Mouse (Mus musculus) CD4-positive helper T cell, adult 2 months (primary cell): Measurements from ENCODE around the gene Best2.
A peak's percentile ranks its signal among the peaks of the same experiment; 100 is the strongest.

Experiments used
- DNase-seq: peaks from one replicate; pipeline ENCODE4 v3.0.0-alpha.2; 2012; ENCODE audit warnings: low read depth, missing footprints, low spot score

The Best2 gene

DNA sequence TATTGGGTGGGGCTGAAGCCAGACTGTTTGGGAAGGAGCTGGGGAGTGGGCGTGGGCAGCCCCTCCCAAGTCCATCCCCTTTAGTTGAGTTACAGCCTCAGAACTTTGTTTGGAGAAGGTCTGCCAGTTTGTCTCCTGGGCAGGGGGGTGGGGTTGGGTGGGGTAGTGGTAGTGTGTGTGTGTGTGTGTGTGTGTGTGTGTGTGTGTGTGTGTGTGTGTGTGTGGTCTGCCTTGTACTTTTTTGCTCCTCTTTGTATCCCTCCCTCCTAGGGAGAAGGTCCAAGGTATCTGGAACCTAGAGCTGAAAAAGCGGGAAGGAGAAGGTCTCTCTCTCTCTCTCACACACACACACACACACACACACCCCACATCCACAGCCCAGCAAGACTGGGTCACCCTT, at the start of gene Best2:
Gene Best2, minus strand, starts transcription at position 101 of the 400 bp plus-strand sequence.
- DNase-seq: no peak

DNA sequence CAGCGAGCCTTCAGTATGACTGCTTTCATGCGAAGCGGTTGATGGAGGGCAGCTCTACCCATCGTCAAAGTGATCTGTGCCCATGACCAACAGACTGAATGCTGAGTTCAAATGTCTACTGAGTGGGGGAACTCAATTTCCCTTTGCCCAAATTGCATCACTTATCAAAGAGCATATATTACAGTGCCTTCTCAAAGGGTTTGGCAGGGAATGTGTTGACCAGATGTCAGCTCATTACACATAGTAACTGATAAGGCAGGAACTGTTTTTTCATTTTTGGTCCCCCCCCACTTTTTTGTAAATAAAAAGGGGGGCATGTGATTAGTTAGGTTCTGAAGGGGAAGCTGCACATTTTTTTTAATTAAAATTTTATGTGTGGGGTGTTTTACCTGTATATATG, 48.3 kb upstream of the Best2 start:
- no peak for DNase-seq

GRCm38 (mm10) chr8:85059879-85060616, 45.7 kb upstream of the Best2 start, which contains the start of gene Fbxw9:
TSS of gene Fbxw9 (plus strand) at chr8:85060055.
- peak; percentile 93 for DNase-seq

GRCm38 (mm10) chr8:85057367-85057766, 43.0 kb upstream of the Best2 start:
- no peak for DNase-seq

DNA sequence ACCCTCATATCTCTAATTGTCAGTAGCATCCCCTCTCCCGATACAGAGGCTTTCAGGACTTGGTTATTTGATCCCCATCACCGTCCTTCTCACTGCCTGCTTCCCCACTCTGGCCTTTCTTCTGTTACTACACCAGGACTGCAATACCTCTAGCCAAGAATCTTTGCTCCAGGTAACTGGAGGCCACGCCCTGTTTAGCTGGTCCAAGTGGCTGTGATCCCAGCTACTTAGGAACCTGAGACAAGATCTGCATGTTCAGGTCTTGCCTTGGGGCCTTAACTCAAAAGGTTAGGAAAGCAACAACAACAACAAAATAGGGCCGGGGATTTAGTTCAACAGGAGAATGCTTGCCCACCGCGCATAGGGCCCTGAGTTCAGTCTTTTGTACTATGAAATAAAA, 29.3 kb upstream of the Best2 start:
- DNase-seq: no peak

DNA sequence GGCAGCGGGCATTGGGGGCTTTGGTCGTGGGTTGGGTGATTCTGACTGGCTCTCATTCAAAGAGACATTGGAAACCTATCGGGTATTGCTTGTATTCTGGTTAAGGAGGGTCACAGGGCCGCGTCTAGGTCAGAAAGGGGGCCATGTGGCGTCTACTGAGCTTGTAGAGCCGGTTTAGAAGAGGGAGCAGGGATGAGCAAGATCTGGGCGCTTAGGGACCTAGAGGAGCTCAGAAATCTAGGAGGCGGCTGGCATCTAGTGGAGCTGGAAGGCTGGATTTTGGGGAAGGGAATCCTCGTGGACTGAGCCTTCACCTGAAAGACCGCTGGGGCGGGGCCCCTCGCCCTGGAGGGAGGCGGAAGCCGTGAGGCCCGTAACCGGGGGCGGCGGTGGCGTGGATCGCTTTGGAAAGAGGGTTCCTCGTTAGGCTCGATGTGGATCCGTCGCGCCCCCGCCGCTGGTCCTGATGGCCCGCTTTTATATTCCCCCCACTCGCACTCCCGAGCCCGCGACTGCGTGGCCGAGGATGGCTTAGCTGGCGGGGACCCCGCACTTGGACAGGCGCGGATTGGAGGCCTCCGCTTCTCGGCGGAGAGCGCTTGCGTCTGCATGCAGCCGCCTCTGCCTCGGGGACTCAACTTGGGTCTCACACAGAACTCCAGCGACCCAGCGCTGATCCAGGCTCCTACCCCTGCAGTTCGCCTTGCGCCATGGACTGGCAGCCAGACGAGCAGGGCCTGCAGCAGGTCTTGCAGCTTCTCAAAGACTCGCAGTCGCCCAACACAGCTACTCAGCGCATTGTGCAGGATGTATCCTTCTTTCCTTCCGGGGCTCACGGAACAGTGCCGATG, 23.6 kb upstream of the Best2 start:
- peak; percentile 65 for DNase-seq

- DNase-seq: no peak
Observed at GRCm38 (mm10) chr8:85037366-85037680, 23.0 kb upstream of the Best2 start.

- DNase-seq: peak; percentile 97
Observed at GRCm38 (mm10) chr8:85036718-85037365, 22.5 kb upstream of the Best2 start, which contains the start of gene Tnpo2. TSS of gene Tnpo2 (plus strand) at chr8:85036915.

DNA sequence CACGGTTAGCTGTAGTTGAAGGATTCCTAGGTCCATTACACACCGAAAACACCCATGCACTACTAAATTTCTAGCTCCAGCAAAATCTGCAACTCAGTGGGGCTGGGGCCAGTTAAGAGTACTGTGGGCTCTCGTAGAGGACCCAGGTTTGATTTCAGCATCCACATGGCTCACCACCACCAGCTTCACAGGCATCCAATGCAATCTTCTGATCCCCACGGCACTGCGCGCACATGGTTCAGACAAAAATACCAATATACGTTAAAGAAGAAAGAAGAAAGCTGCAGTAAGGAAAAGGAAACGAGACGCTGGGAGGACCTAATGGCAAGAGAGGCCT, 22.0 kb upstream of the Best2 start:
- DNase-seq: no peak

DNA sequence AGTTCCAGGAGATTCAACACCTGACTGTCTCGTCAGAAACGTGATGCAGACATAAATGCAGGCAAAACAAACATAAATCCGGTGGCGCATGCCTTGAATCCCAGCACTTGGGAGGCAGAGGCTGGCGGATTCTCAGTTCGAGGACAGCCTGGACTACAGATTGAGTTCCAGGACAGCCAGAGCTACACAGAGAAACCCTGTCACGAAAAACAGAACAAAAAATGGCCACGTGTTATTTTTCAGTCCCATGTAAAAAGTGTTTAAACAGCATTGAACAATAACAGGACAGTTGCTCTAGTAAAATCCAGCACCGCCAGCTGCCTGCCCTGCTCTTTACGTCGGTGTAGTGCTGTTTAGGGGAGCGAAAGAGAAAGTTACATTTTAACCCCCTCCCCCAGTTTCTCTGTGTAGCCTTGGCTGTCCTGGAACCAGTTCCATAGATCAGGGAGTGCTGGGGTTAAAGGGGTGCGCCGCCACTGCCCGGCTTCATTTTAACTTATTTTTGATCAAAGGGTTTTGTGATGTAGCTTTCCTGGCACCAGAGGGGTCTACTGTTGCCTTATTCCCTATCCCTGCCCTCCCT, 21.5 kb upstream of the Best2 start:
- DNase-seq: peak; percentile 65

- DNase-seq: no peak
Observed at GRCm38 (mm10) chr8:85035165-85035727, 20.9 kb upstream of the Best2 start.

- DNase-seq: peak; percentile 90
Observed at GRCm38 (mm10) chr8:85034764-85035163, 20.4 kb upstream of the Best2 start.

- no peak for DNase-seq
Observed at GRCm38 (mm10) chr8:85033867-85034266, 19.5 kb upstream of the Best2 start.

GRCm38 (mm10) chr8:85032622-85033311, 18.4 kb upstream of the Best2 start:
- DNase-seq: no peak

GRCm38 (mm10) chr8:85029271-85029670, 14.9 kb upstream of the Best2 start:
- no peak for DNase-seq

- DNase-seq: peak; percentile 44
Observed at GRCm38 (mm10) chr8:85027922-85028321, 13.6 kb upstream of the Best2 start.

- peak; percentile 33 for DNase-seq
Observed at GRCm38 (mm10) chr8:85027516-85027855, 13.2 kb upstream of the Best2 start.

GRCm38 (mm10) chr8:85026670-85027515, 12.6 kb upstream of the Best2 start, which contains the start of gene Trir:
TSS of gene Trir (plus strand) at chr8:85026823.
- peak; percentile 95 for DNase-seq

DNA sequence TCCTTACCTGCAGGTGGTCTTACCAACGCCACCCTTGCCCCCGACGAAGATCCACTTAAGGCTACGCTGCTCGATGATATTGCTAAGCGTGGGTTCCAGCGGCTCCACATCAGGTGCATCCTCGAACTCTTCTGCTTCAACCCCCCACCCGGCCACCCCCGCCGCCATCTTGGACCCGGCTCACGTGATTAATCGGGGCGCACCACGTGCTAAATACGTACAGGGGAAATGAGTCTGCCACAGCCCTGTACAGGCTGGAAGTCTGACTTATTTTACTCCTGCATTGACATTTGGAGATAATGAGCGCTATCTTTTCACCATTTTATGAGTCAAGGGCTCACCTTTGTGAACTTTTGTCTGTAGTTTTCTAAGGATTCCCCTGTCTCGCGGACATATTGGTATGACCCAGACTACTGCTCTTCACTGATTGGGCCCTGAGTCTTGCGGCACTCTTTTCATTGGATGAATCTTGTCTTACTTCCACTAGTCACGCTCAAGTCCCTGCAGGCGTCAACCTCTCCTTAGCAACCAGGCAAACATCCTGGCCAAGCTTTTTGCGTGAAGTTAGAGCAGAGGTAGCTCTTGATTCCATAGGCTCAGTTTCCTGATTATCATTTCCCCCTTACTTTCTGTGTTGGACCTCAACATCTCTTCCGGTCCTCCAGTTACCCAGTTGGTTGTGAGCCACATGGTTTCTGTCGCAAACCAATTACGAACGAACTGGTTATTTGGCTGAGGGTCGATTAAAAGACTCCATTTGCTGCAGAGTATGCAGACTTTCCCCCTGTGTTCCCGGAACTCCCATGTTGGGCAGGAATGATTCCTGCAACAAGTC, 11.0 kb upstream of the Best2 start, which contains the start of gene Asna1:
Gene Asna1, minus strand, starts transcription at position 184 of the 835 bp plus-strand sequence.
- DNase-seq: peak; percentile 96
